Mouse (Mus musculus): ENCODE results near the gene Gm10643. TPM values are rescaled to one million over a fixed set of nuclear protein-coding genes. Genes with fewer than 3 reads are reported as not detected.

Gm10643 gene
- polyA plus RNA-seq, 1 experiment from 2014 or later = 1.3 TPM

- H3K36me3 ChIP-seq (ENCODE audit: insufficient read depth, low read length) = no peaks in the 10 kb centered on the region
- no peak overlapping the region for H3K4me3 ChIP-seq (ENCODE audit: low read depth, low read length)
- peaks cover 20% of the 10 kb centered on the region for H3K27me3 ChIP-seq (replicated peaks; ENCODE audit: insufficient read depth, low read length)
- H3K4me2 ChIP-seq (replicated peaks; ENCODE audit: low read depth, low read length) = no peak overlapping the region
- TF ChIP-seq EP300 (IDR thresholded peaks at IDR 0.05) (no peak), CTCF (IDR thresholded peaks at IDR 0.05) (peak; percentile 9; the same call in 1 of the 2 replicates)
- H3K9me3 ChIP-seq (ENCODE audit: low read length) = no peaks in the 10 kb centered on the region
- H3K27ac ChIP-seq (ENCODE audit: low read length) = no peak overlapping the region
- H3K4me1 ChIP-seq (ENCODE audit: insufficient read depth, low read depth, low read length) = peaks cover 9% of the 10 kb centered on the region; the same call in 1 of the 2 replicates
- 92% methylated on average over 5 of the region's 5 CpGs for WGBS
- ATAC-seq (no peak), DNase-seq (ENCODE audit: low spot score) (no peak)
- no peak overlapping the region for H3K9ac ChIP-seq (replicated peaks; ENCODE audit: low read depth)
Observed at GRCm38 (mm10) chr8:84015833-84016232, 49.1 kb downstream of the Gm10643 start.

MicroRNAs within 50 kb of the gene (microRNA counts, 519-probe panel; counts per million panel counts)
- not detected for microRNA mmu-miR-709

Small RNA genes lying within 50 kb of the gene (microRNA-seq; reads per million reads assigned to microRNA genes)
- not detected for gene Mir709

Other genes starting within 250 kb of the Gm10643 start
- 11.4 and 14.3 TPM in 2 replicates for gene Adgrl1, start 165.0 kb downstream of the Gm10643 start, polyA plus RNA-seq (2015; fragmentation: Nextera tagmentation; extraction: Ambion mirVana)
- gene Gm10644, start 109.9 kb downstream of the Gm10643 start, polyA plus RNA-seq (2015; fragmentation: Nextera tagmentation; extraction: Ambion mirVana) = 0.12 and 0.36 TPM in 2 replicates
- gene Asf1b, start 109.6 kb downstream of the Gm10643 start, polyA plus RNA-seq (2015; fragmentation: Nextera tagmentation; extraction: Ambion mirVana) = 7.1 and 8.0 TPM in 2 replicates
- gene Prkaca, start 92.1 kb downstream of the Gm10643 start, polyA plus RNA-seq (2015; fragmentation: Nextera tagmentation; extraction: Ambion mirVana) = 93.8 and 94.9 TPM in 2 replicates
- gene Samd1, start 67.5 kb downstream of the Gm10643 start, polyA plus RNA-seq (2015; fragmentation: Nextera tagmentation; extraction: Ambion mirVana) = 5.3 and 5.6 TPM in 2 replicates
- 0.63 and 1.0 TPM in 2 replicates for gene 1700067K01Rik, start 63.6 kb downstream of the Gm10643 start, polyA plus RNA-seq (2015; fragmentation: Nextera tagmentation; extraction: Ambion mirVana)
- gene 2210011C24Rik, start 53.0 kb downstream of the Gm10643 start, polyA plus RNA-seq (2015; fragmentation: Nextera tagmentation; extraction: Ambion mirVana) = 51.0 and 70.4 TPM in 2 replicates
- 1.1 and 1.6 TPM in 2 replicates for gene Palm3, start 43.7 kb downstream of the Gm10643 start, polyA plus RNA-seq (2015; fragmentation: Nextera tagmentation; extraction: Ambion mirVana)
- gene Il27ra, start 22.5 kb downstream of the Gm10643 start, polyA plus RNA-seq (2015; fragmentation: Nextera tagmentation; extraction: Ambion mirVana) = 0.56 and 0.93 TPM in 2 replicates
- 0.26 TPM in 1 of 2 replicates, not detected in the other for gene Rln3, start 20.1 kb downstream of the Gm10643 start, polyA plus RNA-seq (2015; fragmentation: Nextera tagmentation; extraction: Ambion mirVana)
- 4.5 and 5.2 TPM in 2 replicates for gene Rfx1, start 1.7 kb upstream of the Gm10643 start, polyA plus RNA-seq (2015; fragmentation: Nextera tagmentation; extraction: Ambion mirVana)
- 5.1 TPM in 2 replicates for gene Dcaf15, start 39.6 kb upstream of the Gm10643 start, polyA plus RNA-seq (2015; fragmentation: Nextera tagmentation; extraction: Ambion mirVana)
- gene Podnl1, start 60.9 kb upstream of the Gm10643 start, polyA plus RNA-seq (2015; fragmentation: Nextera tagmentation; extraction: Ambion mirVana) = 0.17 and 0.19 TPM in 2 replicates
- gene Cc2d1a, start 82.8 kb upstream of the Gm10643 start, polyA plus RNA-seq (2015; fragmentation: Nextera tagmentation; extraction: Ambion mirVana) = 15.6 and 16.3 TPM in 2 replicates
- gene 4930432K21Rik, start 82.9 kb upstream of the Gm10643 start, polyA plus RNA-seq (2015; fragmentation: Nextera tagmentation; extraction: Ambion mirVana) = 0.80 and 1.0 TPM in 2 replicates
- 1.9 and 3.2 TPM in 2 replicates for gene Nanos3, start 120.1 kb upstream of the Gm10643 start, polyA plus RNA-seq (2015; fragmentation: Nextera tagmentation; extraction: Ambion mirVana)
- 7.8 and 8.4 TPM in 2 replicates for gene Zswim4, start 171.9 kb upstream of the Gm10643 start, polyA plus RNA-seq (2015; fragmentation: Nextera tagmentation; extraction: Ambion mirVana)
- 302 and 339 TPM in 2 replicates for gene D8Ertd738e, start 184.6 kb upstream of the Gm10643 start, polyA plus RNA-seq (2015; fragmentation: Nextera tagmentation; extraction: Ambion mirVana)
- gene Mri1, start 192.2 kb upstream of the Gm10643 start, polyA plus RNA-seq (2015; fragmentation: Nextera tagmentation; extraction: Ambion mirVana) = 47.4 and 56.8 TPM in 2 replicates
- gene Ccdc130, start 205.2 kb upstream of the Gm10643 start, polyA plus RNA-seq (2015; fragmentation: Nextera tagmentation; extraction: Ambion mirVana) = 14.7 and 17.4 TPM in 2 replicates

Data from lung, postnatal 0 days (tissue).